Mouse (Mus musculus) cerebellum, postnatal 25 days (tissue): ENCODE data around the gene Dtx3l.
"Not testable (repeated sequence)": the region's sequence is repeated elsewhere in the genome, so short reads cannot be mapped to it uniquely, and the experiment has no call there.

Experiments used
- DNase-seq, 2 experiments: peaks; one replicate each; pipeline ENCODE4 v3.0.0; 2021; ENCODE audit warnings: mixed read lengths in 2 of 2

The Dtx3l gene

DNA sequence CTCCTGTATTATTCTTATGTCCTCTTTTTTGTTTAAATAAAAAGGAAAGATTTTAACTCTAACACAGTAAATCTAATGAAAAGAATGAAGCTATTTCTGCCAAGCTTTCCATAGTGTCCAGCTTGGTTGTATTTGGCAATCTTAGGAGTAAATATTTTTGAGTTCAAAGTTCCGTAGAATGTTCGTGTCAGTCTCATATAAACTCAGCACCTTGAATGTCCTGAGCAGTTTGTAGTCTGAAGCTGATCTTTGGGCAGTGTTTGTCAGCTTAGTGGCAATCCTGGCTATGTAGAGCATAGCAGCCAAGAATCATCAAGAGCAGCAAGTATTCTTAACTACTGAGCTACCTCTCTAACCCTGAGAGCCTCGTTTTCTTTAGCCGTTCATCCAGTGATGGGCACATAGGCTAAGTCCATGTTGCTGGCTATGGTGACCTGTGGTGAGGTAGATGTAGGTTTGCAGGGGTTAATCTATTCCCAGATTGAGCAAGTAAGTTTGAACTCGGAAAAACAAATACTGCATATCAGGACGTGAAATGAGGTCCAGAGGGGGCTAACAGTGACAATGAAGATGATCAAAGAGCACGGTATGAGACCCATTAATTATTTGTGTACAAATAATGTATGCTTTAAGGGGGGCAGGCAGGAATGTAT, 15.3 kb downstream of the Dtx3l start:
- DNase-seq = no peak

- DNase-seq = no peak
Measured at GRCm38 (mm10) chr16:35922301-35922895, 16.6 kb downstream of the Dtx3l start.

GRCm38 (mm10) chr16:35921676-35922235, 17.2 kb downstream of the Dtx3l start:
- no peak for DNase-seq

- DNase-seq = no peak
Measured at GRCm38 (mm10) chr16:35918721-35919543, 20.0 kb downstream of the Dtx3l start.

- DNase-seq = no peak
Measured at GRCm38 (mm10) chr16:35914301-35914700, 24.6 kb downstream of the Dtx3l start.

DNA sequence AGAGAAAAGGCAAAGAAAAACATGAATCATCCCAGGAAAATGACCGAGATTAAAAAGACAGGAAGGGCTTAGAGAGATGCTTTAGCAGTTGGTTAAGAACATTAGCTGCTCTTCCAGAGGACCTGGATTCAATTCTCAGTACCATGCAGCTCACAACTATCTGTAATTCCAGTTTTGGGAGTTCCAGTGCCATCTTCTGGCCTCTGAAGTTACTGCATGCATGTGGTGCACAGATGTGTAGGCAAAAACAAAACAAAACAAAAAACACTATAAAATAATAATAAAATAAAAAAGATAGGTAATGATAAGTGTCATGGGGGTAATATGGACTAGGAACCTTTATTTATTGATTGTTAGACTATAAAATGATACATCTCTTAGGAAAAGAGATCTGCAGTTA, 25.4 kb downstream of the Dtx3l start:
- no peak for DNase-seq

GRCm38 (mm10) chr16:35911449-35911848, 27.5 kb downstream of the Dtx3l start:
- DNase-seq = no peak

- DNase-seq = peak in 1 of 2 experiments; percentile 19
Measured at GRCm38 (mm10) chr16:35907432-35908201, 31.3 kb downstream of the Dtx3l start.

DNA sequence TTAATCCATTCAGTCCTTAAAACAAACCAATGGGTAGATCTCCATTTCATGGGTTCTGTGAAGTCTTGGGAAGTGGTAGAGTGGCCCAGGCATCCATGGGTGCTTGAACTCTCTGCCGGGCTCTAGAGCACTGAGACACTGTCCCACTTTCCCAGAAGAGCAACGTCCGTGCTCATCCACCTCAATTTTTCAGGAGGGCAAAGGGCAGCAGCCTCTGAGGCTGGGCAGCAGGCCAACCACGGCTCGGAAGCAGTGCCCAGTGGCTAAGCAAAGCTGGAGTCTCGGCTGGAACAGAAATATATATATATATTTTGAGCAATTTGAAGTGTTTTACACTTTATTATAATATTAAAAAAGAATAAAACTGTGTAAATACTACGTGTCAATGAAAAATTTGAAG, 32.1 kb downstream of the Dtx3l start:
- DNase-seq = no peak

GRCm38 (mm10) chr16:35905819-35906485, 33.0 kb downstream of the Dtx3l start:
- DNase-seq = no peak

GRCm38 (mm10) chr16:35905355-35905754, 33.6 kb downstream of the Dtx3l start:
- no peak for DNase-seq

DNA sequence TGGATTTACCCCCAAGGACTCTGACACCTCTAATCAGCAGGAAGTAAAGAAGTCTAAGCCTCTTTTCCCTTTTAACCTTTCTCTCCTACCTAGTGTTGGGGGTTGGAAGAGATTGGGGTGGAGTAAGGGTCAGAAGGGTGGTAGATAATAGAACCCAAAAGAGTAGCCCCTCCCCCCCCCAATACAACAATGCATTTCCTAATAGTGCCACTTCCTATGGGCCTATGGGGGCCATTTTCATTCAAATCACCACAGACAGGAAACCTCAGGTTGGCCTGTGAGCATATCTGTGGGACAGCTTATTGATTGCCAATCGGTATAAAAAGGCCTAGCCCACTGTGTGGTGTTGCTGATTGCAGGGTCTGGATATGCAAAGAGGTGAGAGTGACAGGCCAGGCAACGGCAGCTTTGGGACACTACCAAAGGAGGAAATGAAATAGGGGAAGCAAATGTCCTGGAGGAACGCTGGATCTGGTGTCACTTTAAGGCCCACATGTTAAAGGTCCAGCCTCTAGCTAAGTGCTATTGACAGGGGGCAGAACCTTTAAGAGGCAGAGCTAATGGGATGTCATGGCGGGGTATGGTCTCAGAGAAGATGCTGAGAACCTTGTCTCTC, 34.7 kb downstream of the Dtx3l start:
- no peak for DNase-seq

DNA sequence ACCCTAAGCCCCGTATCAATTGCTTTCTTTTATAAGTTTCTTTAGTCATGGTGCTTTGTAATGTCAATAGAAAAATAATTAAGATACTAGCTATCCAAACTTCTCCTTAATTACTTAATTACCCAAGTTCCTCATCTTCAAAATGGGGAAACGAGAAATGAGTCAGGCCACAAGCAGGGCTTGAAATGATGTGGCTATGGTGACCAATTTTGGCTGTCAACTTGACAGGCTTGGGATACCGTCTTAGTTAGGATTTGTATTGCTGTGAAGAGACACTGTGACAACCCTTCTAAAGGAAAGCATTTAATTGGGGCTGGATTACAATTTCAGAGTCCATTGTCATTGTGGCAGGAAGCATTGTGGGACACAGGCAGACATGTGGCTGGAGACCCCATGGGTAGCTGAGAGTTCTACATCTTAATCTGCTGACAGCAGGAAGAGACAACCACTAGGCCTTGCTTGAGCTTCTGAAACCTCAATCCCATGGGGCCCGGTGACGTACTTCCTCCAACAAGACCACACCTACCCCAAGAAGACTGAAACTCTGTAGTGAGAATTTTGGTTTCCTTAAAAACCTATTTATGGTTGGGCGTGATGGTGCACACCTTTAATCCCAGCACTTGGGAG, 35.8 kb downstream of the Dtx3l start:
- DNase-seq = no peak

- DNase-seq = no peak
Measured at GRCm38 (mm10) chr16:35900541-35900940, 38.4 kb downstream of the Dtx3l start.

DNA sequence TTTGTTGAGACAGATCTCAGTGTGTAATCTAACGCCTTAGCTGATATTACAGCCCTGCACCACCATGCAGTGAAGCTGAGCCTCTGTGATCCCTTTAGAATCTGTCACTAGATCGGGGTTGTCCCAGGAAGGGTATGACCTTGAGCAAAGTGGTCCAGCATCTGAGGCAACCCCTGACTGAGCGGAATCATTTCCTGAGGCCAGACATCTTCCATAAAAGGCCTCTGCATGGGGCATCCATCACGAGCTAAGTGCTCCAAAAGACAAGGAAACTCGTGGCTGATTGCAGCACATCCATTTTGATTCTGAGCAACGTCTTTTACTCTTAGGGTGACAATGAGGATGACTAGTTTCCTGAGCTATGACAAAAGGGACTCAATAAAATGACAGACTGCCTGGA, 44.0 kb downstream of the Dtx3l start:
- no peak for DNase-seq

DNA sequence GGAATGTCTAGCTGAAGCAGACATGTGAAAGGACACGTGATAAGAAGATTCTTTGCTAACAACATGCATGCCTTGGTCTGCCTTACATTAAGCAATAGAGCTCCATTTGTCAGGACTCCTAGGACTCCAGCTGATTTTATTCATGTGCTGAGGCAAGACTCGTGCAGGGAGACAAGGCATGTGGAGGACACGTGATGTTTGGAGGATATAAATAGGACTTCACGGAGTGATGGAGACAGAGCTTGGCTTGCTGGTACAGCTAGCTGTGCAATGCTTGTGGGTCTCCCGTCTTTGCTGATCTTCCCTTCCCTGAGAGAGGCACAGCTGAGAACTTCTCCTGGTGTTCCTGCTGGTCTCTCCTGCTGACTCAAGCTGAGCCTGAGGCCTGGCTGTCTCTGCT, 47.3 kb downstream of the Dtx3l start:
- DNase-seq = not testable (repeated sequence)

- no peak for DNase-seq
Measured at GRCm38 (mm10) chr16:35890645-35891044, 48.3 kb downstream of the Dtx3l start.

- DNase-seq = no peak
Measured at GRCm38 (mm10) chr16:35888910-35889309, 50.0 kb downstream of the Dtx3l start.

DNA sequence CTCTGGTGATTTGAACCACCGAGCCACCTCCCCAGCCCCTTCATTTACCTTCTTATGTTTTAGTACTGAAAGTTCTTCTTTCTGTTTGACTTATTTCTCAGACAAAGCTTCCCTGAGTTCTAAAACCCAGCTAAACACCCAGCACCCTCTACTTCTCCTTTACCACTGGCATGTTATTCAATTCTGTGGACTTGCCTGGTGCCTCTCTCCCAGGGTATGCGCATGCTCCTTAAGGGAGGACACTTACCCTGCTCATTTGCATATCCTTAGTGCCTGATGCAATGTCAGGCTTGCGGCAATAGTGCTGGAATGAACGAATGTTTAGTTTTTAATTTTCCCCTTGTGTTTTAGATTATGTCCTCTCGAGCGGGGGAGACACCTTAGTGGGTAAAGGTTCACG, 50.8 kb downstream of the Dtx3l start:
- DNase-seq = no peak
